Mouse (Mus musculus): ENCODE measurements at regions not wholly inside any gene's neighbourhood (a gene's known extent, or its start where the extent isn't known, plus 50 kb on each side); places are given as distances from the start of the nearest gene placed in this dataset.
"Not testable (repeated sequence)": the region's sequence is repeated elsewhere in the genome, so short reads cannot be mapped to it uniquely, and the experiment has no call there.

GRCm38 (mm10) chr11:12589757-12590373 lies 125.1 kb upstream of the Cobl start:
- WGBS = 82% methylated on average over 7 of the region's 7 CpGs
- no peaks in the 10 kb centered on the region for H3K9me3 ChIP-seq
- H3K4me3 ChIP-seq = no peak overlapping the region
- no peak for DNase-seq (ENCODE audit: low spot score)
- no peaks in the 10 kb centered on the region for H3K36me3 ChIP-seq (replicated peaks)
- H3K27ac ChIP-seq (replicated peaks) = no peak overlapping the region
- no peaks in the 10 kb centered on the region for H3K27me3 ChIP-seq (replicated peaks; ENCODE audit: low read depth, poor library complexity, severe bottlenecking)
- no peaks in the 10 kb centered on the region for H3K4me1 ChIP-seq

DNA sequence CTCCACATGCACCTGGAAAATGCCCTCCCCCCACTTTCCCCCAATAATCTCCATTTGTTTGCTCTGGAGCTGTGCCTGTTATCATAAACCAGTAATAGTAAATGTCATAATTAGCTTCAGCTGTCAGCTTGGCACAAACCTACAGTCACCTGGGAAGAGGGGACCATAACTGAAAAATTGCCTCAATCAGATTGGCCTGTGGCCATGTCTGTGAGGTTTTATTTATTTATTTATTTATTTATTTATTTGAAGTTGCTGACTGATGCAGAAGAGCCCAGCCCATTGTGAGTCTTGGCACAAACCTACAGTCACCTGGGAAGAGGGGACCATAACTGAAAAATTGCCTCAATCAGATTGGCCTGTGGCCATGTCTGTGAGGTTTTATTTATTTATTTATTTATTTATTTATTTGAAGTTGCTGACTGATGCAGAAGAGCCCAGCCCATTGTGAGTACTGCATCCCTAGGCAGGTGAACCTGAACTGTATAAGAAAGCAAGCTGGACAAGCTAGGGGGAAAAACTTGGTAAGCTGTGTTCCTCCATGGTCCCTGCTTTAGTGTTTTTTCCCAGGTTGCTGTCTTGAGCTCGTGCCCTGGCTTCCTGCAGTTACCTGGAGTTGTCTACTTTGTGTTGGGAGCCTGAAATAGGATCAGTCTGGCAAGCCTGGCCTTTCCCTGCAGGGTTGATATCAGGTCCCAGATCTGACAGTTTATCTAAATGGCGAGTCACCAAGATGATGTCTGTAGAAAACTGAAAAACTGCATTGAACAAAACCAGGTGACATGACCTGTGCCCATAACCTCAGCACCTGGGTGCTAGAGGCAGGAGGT lies 120.3 kb upstream of the Cobl start:
- H3K27me3 ChIP-seq (replicated peaks; ENCODE audit: low read depth, poor library complexity, severe bottlenecking); H3K4me1 ChIP-seq; H3K4me3 ChIP-seq; H3K9me3 ChIP-seq; H3K27ac ChIP-seq (replicated peaks); DNase-seq (ENCODE audit: low spot score); H3K36me3 ChIP-seq (replicated peaks): not testable (repeated sequence)
- WGBS = 72% methylated on average over 2 of the region's 2 CpGs

GRCm38 (mm10) chr11:12578999-12579576 lies 114.3 kb upstream of the Cobl start:
- Histone ChIP-seq H3K4me3 (no peak overlapping the region), H3K27me3 (replicated peaks; ENCODE audit: low read depth, poor library complexity, severe bottlenecking) (no peaks in the 10 kb centered on the region), H3K36me3 (replicated peaks) (no peaks in the 10 kb centered on the region), H3K4me1 (no peaks in the 10 kb centered on the region), H3K9me3 (no peaks in the 10 kb centered on the region), H3K27ac (replicated peaks) (no peak overlapping the region)
- 42% methylated on average over 14 of the region's 14 CpGs for WGBS
- peak; percentile 67 for DNase-seq (ENCODE audit: low spot score)

DNA sequence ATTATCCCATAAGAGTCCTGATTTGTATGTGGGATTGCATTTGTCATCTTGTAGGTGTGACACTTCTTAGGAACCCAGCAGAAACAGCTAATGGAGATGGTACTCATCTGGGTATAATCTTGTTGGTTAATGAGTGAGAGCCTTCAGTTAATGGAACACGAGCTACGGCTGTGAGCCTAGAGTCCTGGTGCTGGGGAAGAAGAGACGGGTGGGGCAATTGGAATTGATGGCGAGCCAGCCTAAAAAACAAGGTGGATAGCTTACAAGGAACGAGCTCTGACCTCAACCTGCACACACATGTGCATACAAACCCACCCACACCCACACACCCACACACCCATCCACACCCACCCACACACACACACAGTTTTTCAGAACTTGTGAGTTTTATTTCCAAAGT lies 94.9 kb upstream of the Cobl start:
- no peak overlapping the region for H3K27ac ChIP-seq (replicated peaks)
- H3K4me3 ChIP-seq = no peak overlapping the region
- H3K9me3 ChIP-seq = no peaks in the 10 kb centered on the region
- H3K4me1 ChIP-seq = no peaks in the 10 kb centered on the region
- no peaks in the 10 kb centered on the region for H3K27me3 ChIP-seq (replicated peaks; ENCODE audit: low read depth, poor library complexity, severe bottlenecking)
- 85% methylated on average over 5 of the region's 5 CpGs for WGBS
- DNase-seq (ENCODE audit: low spot score) = no peak
- H3K36me3 ChIP-seq (replicated peaks) = no peaks in the 10 kb centered on the region

- no peak overlapping the region for H3K27ac ChIP-seq (replicated peaks)
- H3K27me3 ChIP-seq (replicated peaks; ENCODE audit: low read depth, poor library complexity, severe bottlenecking) = no peaks in the 10 kb centered on the region
- WGBS = 32% methylated on average over 1 of the region's 1 CpGs
- DNase-seq (ENCODE audit: low spot score) = no peak
- no peak overlapping the region for H3K4me3 ChIP-seq
- no peaks in the 10 kb centered on the region for H3K4me1 ChIP-seq
- H3K9me3 ChIP-seq = no peaks in the 10 kb centered on the region
- H3K36me3 ChIP-seq (replicated peaks) = no peaks in the 10 kb centered on the region
These were observed 94.4 kb upstream of the Cobl start for GRCm38 (mm10) chr11:12558995-12559633.

DNA sequence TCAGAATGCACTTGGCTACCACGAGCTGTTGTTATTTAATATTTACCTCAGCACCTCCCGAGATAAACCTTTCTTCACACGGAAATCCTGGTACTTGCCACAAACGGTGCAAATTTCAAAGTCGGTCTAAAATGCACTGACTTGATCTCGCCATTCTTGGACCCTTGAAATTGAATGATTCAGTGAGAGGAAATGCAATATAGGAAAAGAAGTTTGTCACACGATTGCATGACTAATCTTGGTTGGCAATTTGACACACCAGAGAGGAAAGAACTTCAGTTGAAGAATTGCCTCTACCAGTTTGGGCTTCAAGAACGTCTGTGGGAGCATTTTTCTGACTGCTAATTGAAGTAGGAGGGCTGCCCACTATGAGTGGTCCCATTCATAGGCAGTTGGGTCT lies 93.4 kb upstream of the Cobl start:
- H3K27me3 ChIP-seq (replicated peaks; ENCODE audit: low read depth, poor library complexity, severe bottlenecking) = no peaks in the 10 kb centered on the region
- H3K36me3 ChIP-seq (replicated peaks) = no peaks in the 10 kb centered on the region
- 82% methylated on average over 8 of the region's 8 CpGs for WGBS
- H3K4me3 ChIP-seq = no peak overlapping the region
- H3K9me3 ChIP-seq = no peaks in the 10 kb centered on the region
- no peak for DNase-seq (ENCODE audit: low spot score)
- no peaks in the 10 kb centered on the region for H3K4me1 ChIP-seq
- H3K27ac ChIP-seq (replicated peaks) = no peak overlapping the region

DNA sequence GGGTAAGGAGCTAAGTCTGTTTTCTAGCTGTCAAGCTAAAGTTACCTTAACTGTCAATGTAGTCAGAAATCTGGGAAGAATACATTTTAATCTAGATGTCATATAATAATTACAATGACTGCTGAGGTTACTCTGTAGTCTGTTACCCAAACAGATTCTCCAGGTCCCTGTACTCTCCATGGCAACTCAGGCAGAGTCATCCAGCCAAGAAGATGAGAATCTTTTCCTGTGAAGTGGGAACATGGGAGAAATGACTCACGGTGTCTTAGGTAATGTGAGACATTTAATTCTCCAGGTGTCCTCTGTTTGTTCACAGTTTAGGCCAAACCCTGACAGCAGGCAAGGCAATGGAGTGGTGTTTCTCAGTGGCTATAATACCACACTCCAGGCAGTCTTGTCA lies 81.0 kb upstream of the Cobl start:
- Histone ChIP-seq H3K27me3 (replicated peaks; ENCODE audit: low read depth, poor library complexity, severe bottlenecking) (no peaks in the 10 kb centered on the region), H3K9me3 (no peaks in the 10 kb centered on the region), H3K4me3 (no peak overlapping the region), H3K36me3 (replicated peaks) (no peaks in the 10 kb centered on the region), H3K4me1 (no peaks in the 10 kb centered on the region), H3K27ac (replicated peaks) (no peak overlapping the region)
- 75% methylated on average over 1 of the region's 1 CpGs for WGBS
- DNase-seq (ENCODE audit: low spot score) = no peak

DNA sequence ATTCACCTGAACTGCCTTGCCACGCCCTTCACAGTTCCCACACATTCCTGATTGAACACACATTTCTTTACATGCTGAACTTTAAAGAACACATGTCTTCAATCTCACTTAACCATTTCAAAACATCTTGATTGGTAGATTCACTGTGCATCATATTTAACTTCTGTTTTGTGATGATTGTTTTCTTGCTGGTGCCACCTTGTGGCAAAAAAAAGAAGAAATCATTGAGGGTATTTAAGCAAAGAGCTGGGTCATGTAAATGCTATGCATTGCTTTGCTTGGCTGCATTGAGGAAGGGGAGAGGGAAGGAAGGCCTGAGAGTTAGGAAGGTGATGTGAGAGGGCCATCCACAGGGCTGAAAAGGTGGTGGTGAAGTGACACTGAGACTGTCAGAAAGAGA lies 78.3 kb upstream of the Cobl start:
- no peaks in the 10 kb centered on the region for H3K4me1 ChIP-seq
- no peak overlapping the region for H3K4me3 ChIP-seq
- no peak for DNase-seq (ENCODE audit: low spot score)
- 70% methylated on average over 1 of the region's 1 CpGs for WGBS
- H3K27me3 ChIP-seq (replicated peaks; ENCODE audit: low read depth, poor library complexity, severe bottlenecking) = no peaks in the 10 kb centered on the region
- no peak overlapping the region for H3K27ac ChIP-seq (replicated peaks)
- H3K36me3 ChIP-seq (replicated peaks) = no peaks in the 10 kb centered on the region
- no peaks in the 10 kb centered on the region for H3K9me3 ChIP-seq

DNA sequence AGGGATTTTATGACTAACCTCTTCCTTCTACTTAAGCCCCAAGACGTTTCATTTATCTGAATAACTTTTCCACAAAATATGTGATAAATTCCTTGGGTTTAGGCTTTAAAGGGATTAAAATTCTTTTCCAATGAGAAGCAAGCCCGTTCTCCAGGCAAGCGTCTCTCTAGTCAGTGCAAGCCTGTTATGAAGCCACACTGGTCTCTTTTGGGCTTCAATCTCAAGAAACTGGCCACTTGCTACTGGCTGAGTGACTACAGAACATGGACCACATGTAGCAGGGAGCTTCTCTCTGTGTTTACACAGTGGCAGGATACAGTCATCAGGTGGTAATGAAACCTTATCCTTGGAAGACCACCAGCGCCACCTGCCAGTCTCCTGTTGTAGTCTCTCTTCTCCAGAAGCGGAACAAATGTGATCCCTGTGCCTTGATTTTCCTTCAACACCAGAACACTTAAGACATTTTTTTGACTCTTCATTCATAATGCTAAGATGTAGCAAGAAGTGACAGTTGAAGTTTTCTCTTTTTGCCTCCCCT lies 75.6 kb upstream of the Cobl start:
- Histone ChIP-seq H3K4me3 (no peak overlapping the region), H3K4me1 (peaks cover under 1% of the 10 kb centered on the region; the same call in 1 of the 2 replicates), H3K27ac (replicated peaks) (no peak overlapping the region), H3K9me3 (no peaks in the 10 kb centered on the region), H3K27me3 (replicated peaks; ENCODE audit: low read depth, poor library complexity, severe bottlenecking) (no peaks in the 10 kb centered on the region), H3K36me3 (replicated peaks) (no peaks in the 10 kb centered on the region)
- peak; percentile 37 for DNase-seq (ENCODE audit: low spot score)
- WGBS = 59% methylated on average over 5 of the region's 5 CpGs

- WGBS = 21% methylated on average over 2 of the region's 2 CpGs
- Histone ChIP-seq H3K27ac (replicated peaks) (no peak overlapping the region), H3K4me3 (no peak overlapping the region), H3K4me1 (peaks cover 15% of the 10 kb centered on the region), H3K27me3 (replicated peaks; ENCODE audit: low read depth, poor library complexity, severe bottlenecking) (peaks cover 4% of the 10 kb centered on the region; the same call in 1 of the 2 replicates), H3K36me3 (replicated peaks) (no peaks in the 10 kb centered on the region), H3K9me3 (no peaks in the 10 kb centered on the region)
- no peak for DNase-seq (ENCODE audit: low spot score)
These were observed 70.3 kb upstream of the Cobl start for GRCm38 (mm10) chr11:12535063-12535462.

- Histone ChIP-seq H3K4me3 (no peak overlapping the region), H3K4me1 (peaks cover 22% of the 10 kb centered on the region), H3K9me3 (no peaks in the 10 kb centered on the region), H3K36me3 (replicated peaks) (no peaks in the 10 kb centered on the region), H3K27me3 (replicated peaks; ENCODE audit: low read depth, poor library complexity, severe bottlenecking) (peaks cover 4% of the 10 kb centered on the region; the same call in 1 of the 2 replicates), H3K27ac (replicated peaks) (0 out of 2 replicates have a peak overlapping the region, but pooled peaks have one; percentile 3)
- DNase-seq (ENCODE audit: low spot score) = peak; percentile 63
- 8% methylated on average over 3 of the region's 3 CpGs for WGBS
These were observed 67.5 kb upstream of the Cobl start for GRCm38 (mm10) chr11:12532288-12532687.

- H3K36me3 ChIP-seq (replicated peaks); H3K9me3 ChIP-seq; DNase-seq (ENCODE audit: low spot score); H3K4me1 ChIP-seq; H3K4me3 ChIP-seq; H3K27me3 ChIP-seq (replicated peaks; ENCODE audit: low read depth, poor library complexity, severe bottlenecking); H3K27ac ChIP-seq (replicated peaks): not testable (repeated sequence)
- WGBS = 72% methylated on average over 2 of the region's 2 CpGs
These were observed 57.3 kb upstream of the Cobl start for GRCm38 (mm10) chr11:12522063-12522462.
